Mouse (Mus musculus) erythroblast, embryonic 14.5 days (primary cell): Measurements from ENCODE around the gene 2010300C02Rik. TPM values are rescaled to one million over a fixed set of nuclear protein-coding genes. Genes with fewer than 3 reads are reported as not detected.
"Not testable (repeated sequence)": the region's sequence is repeated elsewhere in the genome, so short reads cannot be mapped to it uniquely, and the experiment has no call there.

ENCODE experiments used
- H3K27me3 ChIP-seq: 2 replicates; pipeline ENCODE4 v1.6.1; 2012; ENCODE audit warnings: inconsistent platforms; ENCODE audit not compliant: control insufficient read depth
- H3K36me3 ChIP-seq: 2 replicates; pipeline ENCODE4 v1.6.1; 2012; ENCODE audit warnings: mild to moderate bottlenecking, inconsistent platforms; ENCODE audit not compliant: control insufficient read depth
- H3K4me1 ChIP-seq: 2 replicates; pipeline ENCODE4 v1.6.1; 2012; ENCODE audit warnings: inconsistent platforms; ENCODE audit not compliant: control insufficient read depth
- H3K4me3 ChIP-seq: replicated peaks from 2 replicates; pipeline ENCODE3; 2012; ENCODE audit warnings: moderate library complexity, mild to moderate bottlenecking, inconsistent platforms
- H3K9me3 ChIP-seq: 2 replicates; pipeline ENCODE4 v1.6.1; 2012; ENCODE audit warnings: low read length, inconsistent platforms, mixed read lengths; ENCODE audit not compliant: control insufficient read depth
- GATA1 ChIP-seq: IDR thresholded peaks from 2 replicates; pipeline ENCODE4 v1.6.1; 2012; ENCODE audit warnings: low read length, inconsistent platforms, mixed read lengths
- TAL1 ChIP-seq: IDR thresholded peaks from 3 replicates; pipeline ENCODE4 v1.6.1; 2012; ENCODE audit warnings: low read length, inconsistent platforms, mixed read lengths
- polyA plus RNA-seq: library from polyadenylated mRNA; stranded (reverse); fragments of >175 nt; gene quantifications from 2 replicates; pipeline ENCODE4 v1.2.3, GENCODE M21; 2012

2010300C02Rik gene
- polyA plus RNA-seq, 1 experiment, result 0.08 TPM

DNA sequence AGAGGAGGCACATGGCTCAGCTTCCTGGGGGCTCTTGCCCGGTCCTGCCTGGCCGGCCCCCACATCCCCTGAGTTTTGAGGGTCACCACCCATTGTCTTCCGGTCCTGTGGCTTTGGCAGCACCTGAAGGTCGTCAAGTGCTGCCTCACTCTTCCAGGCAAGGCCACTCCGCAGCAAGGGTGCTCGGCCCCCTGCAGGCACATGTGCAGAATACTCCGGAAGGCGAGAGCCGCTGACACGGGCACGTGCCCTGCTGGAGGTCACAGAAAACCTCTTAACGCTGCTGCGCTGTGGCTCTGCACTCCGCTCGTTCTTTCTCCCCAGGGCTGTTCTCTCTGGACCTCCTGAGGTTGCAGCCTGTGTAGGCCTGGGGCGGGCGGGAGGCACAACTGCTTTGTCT lies 95.7 kb downstream of the 2010300C02Rik start:
- no peak overlapping the region for H3K4me3 ChIP-seq
- H3K27me3 ChIP-seq, result no peaks in the 10 kb centered on the region
- no peaks in the 10 kb centered on the region for H3K9me3 ChIP-seq
- H3K4me1 ChIP-seq, result no peaks in the 10 kb centered on the region
- H3K36me3 ChIP-seq, result no peaks in the 10 kb centered on the region
- TF ChIP-seq TAL1, result no peak
- TF ChIP-seq GATA1, result no peak

DNA sequence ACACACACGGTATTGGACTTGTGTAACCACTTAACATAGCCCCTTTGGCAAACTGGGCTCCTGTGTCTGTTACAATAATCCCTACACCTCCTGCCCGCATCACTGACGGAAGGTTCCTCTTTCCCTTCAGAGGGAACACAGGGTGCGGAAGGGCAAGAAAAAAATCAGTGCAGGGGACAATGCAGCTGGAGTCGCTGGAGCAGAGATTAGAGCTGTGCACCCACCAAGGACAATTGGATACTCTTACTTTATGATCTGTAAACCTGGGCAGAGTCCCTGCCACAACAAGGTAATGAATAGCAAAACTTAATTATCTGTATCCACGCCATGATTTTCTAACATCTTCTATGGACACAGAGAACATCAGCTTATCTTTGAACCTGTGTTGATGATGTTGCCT lies 97.8 kb downstream of the 2010300C02Rik start:
- no peaks in the 10 kb centered on the region for H3K36me3 ChIP-seq
- no peaks in the 10 kb centered on the region for H3K27me3 ChIP-seq
- peaks cover 2% of the 10 kb centered on the region; the same call in 1 of the 2 replicates for H3K4me1 ChIP-seq
- H3K9me3 ChIP-seq, result no peaks in the 10 kb centered on the region
- no peak overlapping the region for H3K4me3 ChIP-seq
- TF ChIP-seq TAL1 (no peak), GATA1 (no peak)

DNA sequence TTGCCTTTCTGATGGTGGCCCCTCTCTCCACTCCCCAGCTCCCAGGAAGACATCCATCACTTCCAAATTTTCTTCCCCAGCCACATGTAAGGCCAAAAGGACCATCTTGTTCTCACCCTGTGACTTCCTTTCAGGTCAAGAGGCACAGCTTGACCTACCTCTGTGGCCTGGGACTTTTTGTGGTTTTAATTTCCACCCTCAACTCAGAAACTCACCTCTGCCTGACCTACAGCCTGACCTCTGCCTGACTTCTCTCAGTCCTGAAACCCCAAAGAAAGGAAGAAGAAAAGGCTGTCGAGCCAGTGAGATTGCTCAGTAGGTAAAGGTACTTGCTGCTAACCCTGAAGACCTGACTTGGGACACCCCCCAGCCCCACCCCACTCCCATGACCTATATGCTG lies 100.3 kb downstream of the 2010300C02Rik start:
- H3K36me3 ChIP-seq, result no peaks in the 10 kb centered on the region
- peaks cover 2% of the 10 kb centered on the region; the same call in 1 of the 2 replicates for H3K4me1 ChIP-seq
- H3K4me3 ChIP-seq, result no peak overlapping the region
- no peaks in the 10 kb centered on the region for H3K9me3 ChIP-seq
- no peaks in the 10 kb centered on the region for H3K27me3 ChIP-seq
- no peak for TF ChIP-seq GATA1
- TF ChIP-seq TAL1, result no peak

DNA sequence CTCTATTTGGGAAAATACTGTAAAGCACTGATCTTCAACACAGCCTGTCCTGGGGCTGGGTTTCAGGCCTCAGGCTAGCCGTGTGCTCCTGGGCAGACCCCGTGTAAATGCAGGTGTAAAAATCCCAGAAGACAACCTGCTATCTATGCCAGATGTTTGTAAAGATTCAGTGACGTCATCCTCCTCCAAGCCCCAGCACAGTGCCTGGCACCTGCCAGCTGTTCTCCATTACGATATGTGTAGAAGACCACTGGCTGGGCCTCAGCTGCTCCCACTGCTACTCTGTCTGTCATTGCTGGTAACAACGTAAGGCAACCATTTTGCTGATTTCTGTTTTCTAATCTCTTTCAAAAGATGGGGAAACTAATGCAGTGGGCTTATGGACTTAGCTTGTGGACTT lies 102.8 kb downstream of the 2010300C02Rik start:
- Histone ChIP-seq H3K36me3 (no peaks in the 10 kb centered on the region), H3K4me1 (peaks cover 2% of the 10 kb centered on the region; the same call in 1 of the 2 replicates), H3K27me3 (no peaks in the 10 kb centered on the region), H3K4me3 (no peak overlapping the region), H3K9me3 (no peaks in the 10 kb centered on the region)
- TF ChIP-seq TAL1, result no peak
- TF ChIP-seq GATA1, result no peak

DNA sequence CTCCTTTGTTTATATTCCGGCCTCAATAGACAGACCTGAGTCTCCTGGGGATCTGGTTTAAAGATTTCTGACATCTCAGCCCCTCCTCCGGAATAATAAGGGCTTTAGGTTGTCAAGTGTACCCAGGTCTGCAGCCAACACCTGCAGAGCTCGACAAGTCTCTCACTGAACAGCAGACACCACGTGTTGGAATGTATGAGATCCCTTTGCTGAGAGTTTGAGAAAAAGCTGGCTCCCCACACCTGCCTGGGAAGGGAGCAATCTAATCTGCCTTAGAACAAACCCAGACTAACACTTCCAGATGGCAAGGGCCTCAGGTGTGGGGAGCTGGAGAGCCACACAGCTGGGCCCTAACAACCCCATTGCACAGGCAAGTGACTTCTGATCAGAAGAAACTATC lies 103.3 kb downstream of the 2010300C02Rik start:
- Histone ChIP-seq H3K4me3 (no peak overlapping the region), H3K27me3 (no peaks in the 10 kb centered on the region), H3K4me1 (peaks cover 2% of the 10 kb centered on the region; the same call in 1 of the 2 replicates), H3K36me3 (no peaks in the 10 kb centered on the region), H3K9me3 (no peaks in the 10 kb centered on the region)
- TF ChIP-seq GATA1, result no peak
- TF ChIP-seq TAL1, result no peak

DNA sequence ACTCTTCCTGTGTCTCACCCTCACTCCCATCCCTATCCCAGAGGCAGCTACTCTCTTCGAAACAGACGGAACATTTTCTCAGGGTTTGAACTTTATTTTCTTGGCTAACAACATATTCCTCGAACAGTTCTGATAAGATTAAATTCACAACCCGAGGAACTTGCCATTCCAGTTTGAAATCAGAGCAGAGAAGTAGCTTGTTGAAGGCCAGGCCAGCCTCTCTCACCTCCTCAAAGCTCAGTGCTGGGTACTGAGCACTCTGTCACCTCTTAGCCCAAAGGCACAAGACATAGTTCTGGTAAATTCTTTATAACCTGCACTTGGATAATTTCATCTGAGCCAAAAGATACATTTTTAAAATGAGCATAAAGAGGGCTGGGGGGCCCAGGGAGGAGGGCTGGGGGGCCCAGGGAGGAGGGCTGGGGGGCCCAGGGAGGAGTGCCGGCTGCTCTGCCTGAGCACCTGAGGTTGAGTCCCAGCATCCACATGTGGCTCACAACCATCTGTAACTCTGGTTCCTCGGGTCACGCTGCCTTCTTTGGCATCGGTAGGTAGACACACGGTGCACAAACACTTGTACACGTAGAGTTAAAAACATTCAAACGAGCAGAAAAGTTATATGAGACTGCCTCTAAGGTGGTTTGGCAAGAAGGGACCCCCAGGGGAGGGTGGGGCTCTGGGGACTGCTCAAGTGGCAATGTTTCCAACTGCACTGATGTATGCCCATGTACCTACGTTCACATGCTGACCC lies 104.4 kb downstream of the 2010300C02Rik start:
- H3K27me3 ChIP-seq, result no peaks in the 10 kb centered on the region
- peaks cover 2% of the 10 kb centered on the region; the same call in 1 of the 2 replicates for H3K4me1 ChIP-seq
- TF ChIP-seq GATA1 (no peak), TAL1 (no peak)
- no peaks in the 10 kb centered on the region for H3K36me3 ChIP-seq
- H3K9me3 ChIP-seq, result no peaks in the 10 kb centered on the region
- H3K4me3 ChIP-seq, result no peak overlapping the region

DNA sequence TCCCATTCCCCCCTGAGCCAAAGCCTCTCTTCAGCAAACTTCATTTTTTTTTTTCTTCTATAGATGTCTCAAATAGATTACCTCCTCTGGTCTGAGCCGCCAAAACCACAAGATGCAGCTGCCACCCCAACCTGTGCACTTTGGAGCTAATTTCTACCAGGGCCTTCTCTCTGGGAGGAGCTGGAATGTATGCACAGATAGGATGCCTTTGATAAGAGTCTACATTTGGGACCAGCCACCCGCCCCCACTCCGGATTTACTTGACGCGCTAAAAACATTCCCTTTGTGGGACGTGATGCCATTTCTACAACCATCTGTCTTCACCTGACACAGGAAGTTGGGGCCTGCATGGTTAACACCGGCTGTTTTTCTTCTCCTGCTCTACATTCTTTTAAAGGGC lies 105.0 kb downstream of the 2010300C02Rik start:
- no peaks in the 10 kb centered on the region for H3K9me3 ChIP-seq
- no peak overlapping the region for H3K4me3 ChIP-seq
- no peak for TF ChIP-seq GATA1
- TF ChIP-seq TAL1, result no peak
- H3K27me3 ChIP-seq, result no peaks in the 10 kb centered on the region
- no peaks in the 10 kb centered on the region for H3K36me3 ChIP-seq
- H3K4me1 ChIP-seq, result peaks cover 2% of the 10 kb centered on the region; the same call in 1 of the 2 replicates

DNA sequence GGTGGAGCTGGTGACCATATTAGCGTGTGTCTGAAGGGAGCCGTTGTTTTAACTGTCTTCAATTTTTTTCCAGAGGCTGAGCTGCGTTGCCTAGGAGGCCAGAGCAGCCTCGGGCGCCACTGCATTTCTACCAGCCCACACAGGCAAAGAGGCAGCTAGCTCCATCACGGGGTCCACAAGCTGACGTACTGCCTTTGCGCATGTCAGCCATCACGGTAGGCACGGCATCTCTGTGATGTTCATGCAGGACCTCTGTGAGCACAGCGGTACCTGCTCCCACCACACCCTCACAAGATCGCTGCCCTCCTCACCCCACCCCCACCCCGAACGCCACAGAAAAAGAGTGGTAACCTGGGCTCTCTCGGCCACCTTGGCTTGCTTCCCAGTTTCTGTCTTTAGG lies 105.8 kb downstream of the 2010300C02Rik start:
- TF ChIP-seq GATA1 (no peak), TAL1 (no peak)
- no peaks in the 10 kb centered on the region for H3K27me3 ChIP-seq
- no peak overlapping the region for H3K4me3 ChIP-seq
- no peaks in the 10 kb centered on the region for H3K36me3 ChIP-seq
- H3K4me1 ChIP-seq, result peaks cover 6% of the 10 kb centered on the region
- no peaks in the 10 kb centered on the region for H3K9me3 ChIP-seq

DNA sequence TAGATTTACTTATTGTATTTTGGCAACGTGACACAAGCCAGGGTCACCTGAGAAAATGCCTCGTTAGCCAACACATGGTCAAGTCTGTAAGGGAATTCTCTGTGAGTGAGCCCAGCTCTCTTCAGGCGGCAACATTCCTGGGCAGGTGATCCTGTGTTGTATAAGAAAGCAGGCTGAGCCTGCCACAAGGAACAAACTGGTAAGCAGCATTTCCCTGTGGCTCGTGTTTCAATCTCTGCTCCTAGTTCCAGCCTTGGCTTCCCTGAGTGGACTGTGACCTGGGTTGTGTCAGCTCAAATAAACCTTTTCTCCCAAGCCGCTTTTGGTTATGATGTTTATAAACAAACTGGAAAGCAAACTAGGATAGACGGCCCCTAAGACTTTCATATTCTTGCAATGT lies 108.9 kb downstream of the 2010300C02Rik start:
- H3K4me1 ChIP-seq, result peaks cover 4% of the 10 kb centered on the region
- no peak overlapping the region for H3K4me3 ChIP-seq
- H3K27me3 ChIP-seq, result no peaks in the 10 kb centered on the region
- H3K36me3 ChIP-seq, result no peaks in the 10 kb centered on the region
- H3K9me3 ChIP-seq, result no peaks in the 10 kb centered on the region
- no peak for TF ChIP-seq GATA1
- no peak for TF ChIP-seq TAL1

DNA sequence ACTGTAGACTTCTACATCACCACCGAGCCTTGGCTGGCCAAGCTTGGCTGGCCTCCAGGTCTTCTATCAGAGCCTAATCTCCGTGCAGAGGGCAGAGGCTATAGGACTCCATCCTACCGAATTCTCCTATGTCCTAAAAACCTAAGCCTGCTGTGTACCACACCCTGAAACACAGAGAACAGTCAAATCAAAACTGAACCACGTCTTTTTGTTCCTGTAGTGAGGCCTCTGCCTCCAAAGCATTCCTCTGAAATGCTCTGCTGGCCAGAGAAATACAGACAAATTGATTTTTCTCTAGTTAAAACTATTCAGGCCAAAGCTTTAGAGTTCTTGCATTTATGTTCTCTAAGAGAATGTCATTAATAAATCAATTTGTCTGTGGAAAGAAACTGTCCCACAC lies 109.6 kb downstream of the 2010300C02Rik start:
- peaks cover 4% of the 10 kb centered on the region for H3K4me1 ChIP-seq
- H3K9me3 ChIP-seq, result no peaks in the 10 kb centered on the region
- no peaks in the 10 kb centered on the region for H3K27me3 ChIP-seq
- no peaks in the 10 kb centered on the region for H3K36me3 ChIP-seq
- H3K4me3 ChIP-seq, result no peak overlapping the region
- TF ChIP-seq TAL1, result no peak
- no peak for TF ChIP-seq GATA1

DNA sequence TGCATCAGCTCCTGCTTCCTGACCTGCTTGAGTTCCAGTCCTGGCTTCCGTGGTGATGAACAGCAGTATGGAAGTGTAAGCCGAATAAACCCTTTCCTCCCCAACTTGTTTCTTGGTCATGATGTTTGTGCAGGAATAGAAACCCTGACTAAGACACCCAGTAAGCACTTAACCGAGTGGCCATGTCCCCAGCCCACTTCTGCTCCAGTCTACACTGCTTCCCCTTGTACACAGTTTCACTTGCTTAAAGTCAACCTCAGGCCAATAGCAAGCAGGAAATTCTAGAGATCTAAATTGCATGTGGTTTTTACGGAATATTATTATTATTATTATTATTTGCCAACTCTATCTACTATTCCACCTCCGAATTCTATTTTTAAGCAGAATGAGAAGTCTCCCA lies 114.2 kb downstream of the 2010300C02Rik start:
- not testable (repeated sequence) for H3K9me3 ChIP-seq, H3K36me3 ChIP-seq, H3K4me3 ChIP-seq, H3K27me3 ChIP-seq, H3K4me1 ChIP-seq
